Mouse (Mus musculus) gastrocnemius, adult 18-20 months (tissue): ENCODE measurements around the gene Ndufa11. TPM values are rescaled to one million over a fixed set of nuclear protein-coding genes. Genes with fewer than 3 reads are reported as not detected.
A peak's percentile ranks its signal among the peaks of the same experiment; 100 is the strongest.

Experiments
- DNase-seq: peaks from one replicate; pipeline ENCODE4 v3.0.0; 2021; ENCODE audit warnings: low spot score
- long read RNA-seq, 2 experiments: library from polyadenylated mRNA; stranded (forward); transcript quantifications; one replicate each; pipeline ENCODE4 v2.0.0; 2021
- total RNA-seq, 2 experiments: library from RNA; stranded (reverse); gene quantifications; 2 replicates each; pipeline ENCODE4 v1.2.3; 2021

The Ndufa11 gene
- total RNA-seq: 100 to 1,000 TPM; 420 to 445 TPM
- long read RNA-seq, experiment 1, transcript Ndufa11-204 (4 exons, 493 nt): minor isoform, 6 of 312 reads
- long read RNA-seq, experiment 1, transcript Ndufa11-201 (4 exons, 545 nt): major isoform, 293 of 312 reads
- long read RNA-seq, experiment 1, partial matches to known transcripts: 2 of 312 reads
- long read RNA-seq, experiment 1, other reads (novel, unspliced or antisense): 11 of 312 reads
- long read RNA-seq, experiment 2, transcript Ndufa11-201 (4 exons, 545 nt): major isoform, 254 of 277 reads
- long read RNA-seq, experiment 2, partial matches to known transcripts: 4 of 277 reads
- long read RNA-seq, experiment 2, other reads (novel, unspliced or antisense): 15 of 277 reads

GRCm38 (mm10) chr17:56717363-56718058 is at the start of gene Ndufa11, which contains the start of gene Vmac:
TSS of gene Ndufa11 (plus strand) at chr17:56717767.
TSS of gene Vmac (minus strand) at chr17:56718022.
- peak; percentile 93 for DNase-seq

GRCm38 (mm10) chr17:56668384-56669144 is 49.0 kb upstream of the Ndufa11 start:
- peak; percentile 79 for DNase-seq

- DNase-seq: no peak
Observed at GRCm38 (mm10) chr17:56669766-56670165, 47.8 kb upstream of the Ndufa11 start.

GRCm38 (mm10) chr17:56672941-56673646 is 44.5 kb upstream of the Ndufa11 start, which contains the start of gene Ranbp3:
TSS of gene Ranbp3 (plus strand) at chr17:56673294.
- DNase-seq: peak; percentile 99

GRCm38 (mm10) chr17:56673647-56674416 is 43.7 kb upstream of the Ndufa11 start:
- DNase-seq: no peak

- DNase-seq: peak; percentile 37
Observed at GRCm38 (mm10) chr17:56681791-56682190, 35.8 kb upstream of the Ndufa11 start.

GRCm38 (mm10) chr17:56682880-56683279 is 34.7 kb upstream of the Ndufa11 start:
- DNase-seq: no peak

GRCm38 (mm10) chr17:56683546-56684140 is 33.9 kb upstream of the Ndufa11 start:
- DNase-seq: no peak

GRCm38 (mm10) chr17:56684649-56685048 is 32.9 kb upstream of the Ndufa11 start:
- peak; percentile 36 for DNase-seq

GRCm38 (mm10) chr17:56686801-56687200 is 30.8 kb upstream of the Ndufa11 start:
- DNase-seq: no peak

- DNase-seq: no peak
Observed at GRCm38 (mm10) chr17:56688045-56688444, 29.5 kb upstream of the Ndufa11 start.

- DNase-seq: no peak
Observed at GRCm38 (mm10) chr17:56688689-56689088, 28.9 kb upstream of the Ndufa11 start.

GRCm38 (mm10) chr17:56693395-56693794 is 24.2 kb upstream of the Ndufa11 start:
- no peak for DNase-seq

GRCm38 (mm10) chr17:56693851-56694310 is 23.7 kb upstream of the Ndufa11 start:
- DNase-seq: peak; percentile 82

GRCm38 (mm10) chr17:56700451-56700850 is 17.1 kb upstream of the Ndufa11 start:
- DNase-seq: no peak

- DNase-seq: no peak
Observed at GRCm38 (mm10) chr17:56703038-56703437, 14.5 kb upstream of the Ndufa11 start.

GRCm38 (mm10) chr17:56706515-56706914 is 11.1 kb upstream of the Ndufa11 start:
- DNase-seq: no peak

- DNase-seq: no peak
Observed at GRCm38 (mm10) chr17:56708692-56709091, 8.9 kb upstream of the Ndufa11 start.

GRCm38 (mm10) chr17:56709708-56710107 is 7.9 kb upstream of the Ndufa11 start:
- DNase-seq: no peak

GRCm38 (mm10) chr17:56715360-56715759 is 2.2 kb upstream of the Ndufa11 start:
- no peak for DNase-seq
